Mouse (Mus musculus) neutrophil, adult 59 days (primary cell): ENCODE data around the gene Inafm2. TPM values are rescaled to one million over a fixed set of nuclear protein-coding genes. Genes with fewer than 3 reads are reported as not detected.

Experiments
- total RNA-seq, 2 experiments: library from RNA; stranded (reverse); gene quantifications; 1 replicate in 1 of 2; 2 replicates in 1 of 2; pipeline ENCODE4 v1.2.4; 2023

The Inafm2 gene
- total RNA-seq = 10 to 100 TPM; 11.4 to 12.8 TPM

GRCm38 (mm10) chr2:118745232-118745884 lies at the start of gene Inafm2:
Inafm2 (plus strand) TSS chr2:118745758.

GRCm38 (mm10) chr2:118703913-118704730 lies 41.4 kb upstream of the Inafm2 start, which contains the start of gene Ankrd63:
Ankrd63 (minus strand) TSS chr2:118703963.

GRCm38 (mm10) chr2:118728337-118728736 lies 17.2 kb upstream of the Inafm2 start, which contains the start of gene Plcb2:
Plcb2 (minus strand) TSS chr2:118728438.

DNA sequence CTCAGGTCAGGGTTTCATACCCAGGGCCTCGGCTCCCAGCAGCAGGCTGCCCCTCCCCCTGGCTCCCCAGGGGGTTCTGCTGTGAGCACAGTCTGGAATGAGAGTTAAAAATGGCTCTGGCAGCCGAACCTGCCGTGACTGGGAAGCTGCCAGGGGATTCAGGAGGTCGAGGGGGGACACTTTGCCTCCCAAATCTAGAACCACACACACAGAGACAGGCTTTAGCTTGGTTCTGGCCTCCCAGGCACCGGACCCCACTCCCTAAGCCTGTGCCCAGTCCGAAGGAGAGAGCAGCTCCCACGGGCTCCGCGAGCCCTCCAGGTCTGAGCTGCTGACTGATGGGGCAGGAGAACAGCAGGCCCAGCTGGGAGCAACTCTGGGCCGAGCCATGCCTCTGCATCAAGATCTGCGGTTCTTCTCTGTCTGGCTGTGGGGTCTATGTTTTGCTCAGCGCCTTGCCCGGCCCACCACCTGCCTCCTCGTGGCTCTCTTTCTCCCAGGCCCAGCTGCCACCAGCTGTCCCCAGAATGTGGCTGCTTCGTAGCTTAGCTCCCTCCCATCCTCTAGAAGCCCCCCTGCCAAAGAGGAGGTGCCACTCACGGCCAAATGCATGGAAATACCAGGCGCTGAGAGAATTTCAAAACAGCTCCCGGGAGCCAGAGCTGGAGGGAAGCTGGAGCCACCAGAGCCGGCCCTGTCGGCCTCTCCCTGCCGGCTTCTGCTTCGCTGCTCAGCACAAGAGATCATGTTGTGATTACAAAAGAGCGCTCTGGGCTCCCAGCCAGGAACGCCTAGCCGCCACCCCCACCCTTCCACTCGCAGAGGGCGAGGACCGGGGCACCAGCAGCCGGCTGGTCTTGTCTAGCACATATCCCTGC lies 16.6 kb downstream of the Inafm2 start, which contains the start of gene Ccdc9b:
Ccdc9b (minus strand) TSS at position 756 of the 878 bp plus-strand sequence.

GRCm38 (mm10) chr2:118772158-118772874 lies 26.8 kb downstream of the Inafm2 start, which contains the start of gene Phgr1:
Phgr1 (plus strand) TSS chr2:118772769.

DNA sequence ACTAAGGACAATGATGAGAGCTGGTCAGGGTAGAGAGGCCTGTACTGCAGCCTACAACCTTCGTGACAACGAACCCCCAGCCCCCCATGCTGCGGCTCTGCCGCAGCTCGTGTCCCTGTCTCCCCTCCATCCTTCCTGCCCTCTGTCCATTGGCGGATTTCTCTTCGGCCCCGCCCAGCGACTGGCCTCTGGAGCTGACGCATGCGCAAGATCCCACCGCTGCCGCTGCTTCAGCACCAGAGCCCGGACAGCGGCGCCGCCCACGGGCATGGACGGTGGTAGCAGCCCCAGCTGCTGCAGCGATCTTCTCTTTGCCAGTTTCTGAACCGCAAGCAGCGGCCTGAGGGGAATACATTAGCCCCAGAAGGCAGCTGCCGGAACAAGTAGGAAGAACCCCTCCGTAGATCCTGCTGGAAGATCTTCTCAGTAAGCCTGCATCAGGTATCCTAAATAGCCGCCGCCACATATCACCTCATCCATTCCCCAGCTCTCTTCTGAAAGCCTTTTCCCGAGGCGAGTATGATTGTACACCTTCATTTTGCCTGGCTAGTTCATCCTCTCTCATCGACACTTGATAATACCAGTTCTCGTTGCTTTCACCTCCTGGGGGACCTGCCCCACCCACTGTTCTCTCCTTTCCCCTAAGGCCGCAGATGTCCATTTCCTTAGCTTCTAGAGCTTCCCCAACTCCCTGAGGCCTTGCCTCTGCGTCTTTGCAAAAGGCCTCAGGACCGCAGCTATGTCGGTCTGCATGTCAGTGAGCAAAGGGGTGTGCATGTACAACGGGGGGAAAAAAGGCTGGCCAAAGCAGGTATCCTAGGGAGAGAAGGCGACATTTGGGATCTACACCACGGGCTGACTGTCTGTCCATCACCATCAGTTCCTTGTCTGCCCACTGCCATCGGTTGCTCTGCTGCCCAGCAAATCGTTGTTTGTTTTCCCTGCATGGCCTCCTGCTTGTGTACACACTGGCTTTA lies 34.2 kb downstream of the Inafm2 start, which contains the start of gene Disp2:
Disp2 (plus strand) TSS at position 216 of the 977 bp plus-strand sequence.

Other genes starting within 250 kb of the Inafm2 start
- gene Bmf, start 196.1 kb upstream of the Inafm2 start, total RNA-seq = 10 to 100 TPM; 11.5 to 15.4 TPM
- gene Bub1b, start 147.5 kb upstream of the Inafm2 start, total RNA-seq = 10 to 100 TPM; 46.1 to 54.8 TPM
- not detected for gene Pak6, start 82.5 kb upstream of the Inafm2 start, total RNA-seq
- 1 to 10 TPM; 1.1 TPM for gene Ankrd63, start 41.8 kb upstream of the Inafm2 start, total RNA-seq
- gene Plcb2, start 17.3 kb upstream of the Inafm2 start, total RNA-seq = 100 to 1,000 TPM; 150 to 176 TPM
- under 1 TPM; 0.18 to 0.75 TPM for gene Ccdc9b, start 16.9 kb downstream of the Inafm2 start, total RNA-seq
- gene Phgr1, start 27.0 kb downstream of the Inafm2 start, total RNA-seq = not detected
- gene Disp2, start 34.0 kb downstream of the Inafm2 start, total RNA-seq = not detected
- gene Knstrn, start 68.2 kb downstream of the Inafm2 start, total RNA-seq = 10 to 100 TPM; 42.2 to 53.8 TPM
- 10 to 100 TPM; 31.4 to 36.0 TPM for gene Ivd, start 116.2 kb downstream of the Inafm2 start, total RNA-seq
- 10 to 100 TPM in 1 of 2 experiments, 1 to 10 TPM in 1; 8.3 to 10.1 TPM for gene Bahd1, start 154.6 kb downstream of the Inafm2 start, total RNA-seq
- 1 to 10 TPM; 3.4 to 4.7 TPM for gene Chst14, start 180.7 kb downstream of the Inafm2 start, total RNA-seq